Mouse (Mus musculus) fibroblast of lung, adult 2 months (primary cell): ENCODE measurements around the gene Mmadhc.

Experiments
- DNase-seq: peaks from one replicate; pipeline ENCODE4 v3.0.0-alpha.2; 2011; ENCODE audit warnings: low read depth

Mmadhc gene

DNA sequence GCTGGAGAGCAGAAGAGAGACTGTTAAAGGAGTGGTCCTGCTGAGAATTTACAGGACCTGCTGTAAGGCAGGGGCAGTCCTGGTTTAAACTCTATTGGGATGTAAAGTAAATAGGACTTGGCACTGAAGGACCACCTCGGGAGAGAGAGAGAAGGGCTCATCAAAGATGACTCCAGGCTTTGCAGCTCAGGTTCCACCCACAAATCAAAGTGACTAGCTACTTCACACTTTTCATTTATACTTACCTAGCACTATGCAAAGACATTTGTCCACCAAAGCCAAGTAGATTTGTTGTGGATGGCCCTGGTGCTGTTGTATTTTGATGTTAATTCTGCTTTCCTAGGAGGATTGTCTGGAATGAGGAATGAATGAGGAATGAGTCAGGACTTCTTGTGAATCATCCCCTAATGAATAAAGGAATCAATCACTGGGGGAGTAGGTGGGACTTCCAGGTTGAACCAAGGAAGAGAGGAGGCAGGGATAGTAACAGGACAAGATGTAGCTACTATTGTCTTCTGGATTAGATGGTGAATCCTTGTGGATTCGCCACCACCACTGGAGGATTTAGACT lies 31.3 kb downstream of the Mmadhc start:
- no peak for DNase-seq

- no peak for DNase-seq
Measured at GRCm38 (mm10) chr2:50264059-50264458, 32.5 kb downstream of the Mmadhc start.

DNA sequence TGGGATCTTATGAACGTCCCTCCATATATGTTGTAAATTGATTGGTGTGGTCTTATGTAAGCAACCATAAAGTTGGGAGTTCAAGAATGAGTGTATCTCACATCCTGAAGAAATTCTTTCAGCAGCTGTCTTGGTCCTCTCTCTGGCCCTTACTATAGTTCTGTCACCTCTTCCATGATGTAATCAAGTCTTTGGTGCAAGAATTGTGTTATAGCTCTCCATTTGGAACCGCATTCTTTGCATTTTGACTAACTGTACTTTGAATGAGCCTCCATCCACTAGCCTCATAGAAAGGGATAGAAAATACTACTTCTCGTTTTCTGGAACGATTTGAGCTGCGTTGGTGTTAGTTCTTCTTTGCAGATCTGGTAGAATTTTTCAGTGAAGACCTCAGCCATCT lies 41.6 kb downstream of the Mmadhc start:
- no peak for DNase-seq

GRCm38 (mm10) chr2:50248551-50248950 lies 48.0 kb downstream of the Mmadhc start:
- DNase-seq: no peak

DNA sequence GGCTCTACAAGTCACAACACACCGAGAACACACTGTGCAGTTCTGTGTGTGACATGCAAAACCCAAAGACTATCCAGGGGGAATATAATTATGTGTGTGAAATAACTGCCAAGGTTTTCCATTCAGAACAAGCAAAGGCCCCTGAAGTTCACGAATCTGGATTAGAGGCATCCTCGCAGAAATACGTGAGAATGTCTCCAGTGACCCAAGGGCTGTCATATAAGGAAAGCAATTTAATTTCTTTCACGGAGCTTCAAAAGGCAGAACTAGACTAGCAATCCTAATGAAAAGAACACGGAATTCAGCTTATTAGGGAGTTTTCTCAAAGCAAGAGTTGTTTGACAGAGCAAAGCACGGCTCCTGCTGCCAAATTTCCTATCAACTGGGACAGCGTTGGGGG lies 63.1 kb downstream of the Mmadhc start:
- no peak for DNase-seq
